ENCODE assay signal across 14 mouse cellular contexts in genomic region chr5:116416208-116416607, GRCm38 (mm10). TPM values are rescaled to one million over a fixed set of nuclear protein-coding genes. Genes with fewer than 3 reads are reported as not detected.
A peak's percentile ranks its signal among the peaks of the same experiment; 100 is the strongest.
DNase-seq lines count a peak whose midpoint lies in the region; ATAC-seq lines count a peak whose summit lies in the region.
"Had no signal": no experiment of that assay in that cellular context is flagged by ENCODE, and none has a peak within 500 bp of the region (broad histone marks: within the 10 kb centered on the region; RNA-seq: fewer than 3 reads in every experiment).

No protein-coding gene starts in this region.

- ATAC-seq in heart, embryonic 12.5 days (ENCODE audit: insufficient number of reproducible peaks, low FRiP score) = no peak
- no peak for ATAC-seq in lung, embryonic 15.5 days (ENCODE audit: borderline replicate concordance, extremely low read depth, low FRiP score, low TSS enrichment)
- ATAC-seq in stomach, embryonic 14.5 days (ENCODE audit: insufficient number of reproducible peaks, insufficient read depth, low FRiP score, low read depth) = no peak
- ATAC-seq: intestine, embryonic 16.5 days had no signal

- peaks cover 28% of the 10 kb centered on the region for H3K36me3 ChIP-seq in heart, embryonic 12.5 days
- H3K36me3 ChIP-seq in lung, embryonic 15.5 days = 0 out of 2 replicates have a peak, but pooled peaks cover 4% of the 10 kb centered on the region
- no peaks in the 10 kb centered on the region for H3K36me3 ChIP-seq in stomach, embryonic 14.5 days (ENCODE audit: control insufficient read depth, insufficient read depth, low read length)

- no peak overlapping the region for H3K9ac ChIP-seq in heart, embryonic 12.5 days
- H3K9ac ChIP-seq in lung, embryonic 15.5 days = no peak overlapping the region
- no peak overlapping the region for H3K9ac ChIP-seq in stomach, embryonic 14.5 days (replicated peaks; ENCODE audit: low read depth, low read length)

- no peak overlapping the region; the same call in 1 of the 2 replicates for H3K4me3 ChIP-seq in heart, embryonic 12.5 days
- no peak overlapping the region for H3K4me3 ChIP-seq in lung, embryonic 15.5 days
- H3K4me3 ChIP-seq in stomach, embryonic 14.5 days (ENCODE audit: low read depth, low read length) = no peak overlapping the region

- peak overlapping the region; percentile 31 for H3K4me2 ChIP-seq in heart, embryonic 12.5 days
- H3K4me2 ChIP-seq in lung, embryonic 15.5 days = no peak overlapping the region
- H3K4me2 ChIP-seq in stomach, embryonic 14.5 days (replicated peaks; ENCODE audit: low read depth, low read length) = no peak overlapping the region
- H3K4me2 ChIP-seq: liver, embryonic 11.5 days had no signal

- DNase-seq in heart, postnatal 4 days = no peak
- no peak for DNase-seq in lung, postnatal 4 days
- DNase-seq in ZHBTc4 (ENCODE audit: low read depth, low spot score) = peak; percentile 67
- DNase-seq in thymus, postnatal 0 days (ENCODE audit: low spot score) = no peak
- DNase-seq: cerebellum, adult 2 months had no signal

- WGBS in heart, embryonic 12.5 days = 17% methylated on average over 5 of the region's 5 CpGs
- 19% methylated on average over 5 of the region's 5 CpGs for whole genome bisulfite sequencing in lung, embryonic 15.5 days
- 14% methylated on average over 5 of the region's 5 CpGs for WGBS in stomach, embryonic 14.5 days

- peak overlapping the region; percentile 67 for H3K27ac ChIP-seq in heart, embryonic 12.5 days (ENCODE audit: poor library complexity, severe bottlenecking)
- peak overlapping the region; percentile 65 for H3K27ac ChIP-seq in lung, embryonic 15.5 days
- peak overlapping the region; percentile 69; the same call in 1 of the 2 replicates for H3K27ac ChIP-seq in stomach, embryonic 14.5 days (ENCODE audit: low read length)
- H3K27ac ChIP-seq: kidney, postnatal 0 days; macrophage had no signal

- peaks cover 76% of the 10 kb centered on the region for H3K4me1 ChIP-seq in heart, embryonic 12.5 days (replicated peaks)
- H3K4me1 ChIP-seq in lung, embryonic 15.5 days = peaks cover 45% of the 10 kb centered on the region
- H3K4me1 ChIP-seq in stomach, embryonic 14.5 days (ENCODE audit: control insufficient read depth, insufficient read depth, low read length) = peaks cover 24% of the 10 kb centered on the region

- H3K9me3 ChIP-seq in heart, embryonic 12.5 days (replicated peaks) = no peaks in the 10 kb centered on the region
- no peaks in the 10 kb centered on the region for H3K9me3 ChIP-seq in lung, embryonic 15.5 days
- H3K9me3 ChIP-seq in stomach, embryonic 14.5 days (ENCODE audit: control insufficient read depth, low read depth, low read length) = no peaks in the 10 kb centered on the region

- H3K27me3 ChIP-seq in heart, embryonic 12.5 days (replicated peaks) = no peaks in the 10 kb centered on the region
- no peaks in the 10 kb centered on the region for H3K27me3 ChIP-seq in lung, embryonic 15.5 days
- no peaks in the 10 kb centered on the region for H3K27me3 ChIP-seq in stomach, embryonic 14.5 days (ENCODE audit: control insufficient read depth, insufficient read depth, low read length)

RNA-seq across cellular contexts. Expression of gene Hspb8, which starts 6.5 kb away (rescaled TPM):
- polyA plus RNA-seq in heart, embryonic 12.5 days (2016; fragmentation: Nextera tagmentation; extraction: Ambion mirVana) = 37.7 and 37.9 TPM in 2 replicates
- 10 to 100 TPM; 75.1 to 75.9 TPM for total RNA-seq in heart, postnatal 4 days (2021)
- polyA plus RNA-seq in lung, embryonic 15.5 days (2015; fragmentation: Nextera tagmentation; extraction: Ambion mirVana) = 15.7 and 16.0 TPM in 2 replicates
- polyA plus RNA-seq in stomach, embryonic 14.5 days (2014; fragmentation: Nextera tagmentation; extraction: Ambion mirVana) = 27.4 and 30.5 TPM in 2 replicates
- 13.8 and 14.4 TPM in 2 replicates for polyA plus RNA-seq in thymus, postnatal 0 days (2015; fragmentation: Nextera tagmentation; extraction: Ambion mirVana)
- total RNA-seq: hematopoietic stem cell, adult 5-6 weeks; neutrophil, adult 5-6 weeks had no signal
